Mouse (Mus musculus): ENCODE measurements at regions not wholly inside any gene's neighbourhood (a gene's known extent, or its start where the extent isn't known, plus 50 kb on each side); places are given as distances from the start of the nearest gene placed in this dataset.
A peak's percentile ranks its signal among the peaks of the same experiment; 100 is the strongest.

DNA sequence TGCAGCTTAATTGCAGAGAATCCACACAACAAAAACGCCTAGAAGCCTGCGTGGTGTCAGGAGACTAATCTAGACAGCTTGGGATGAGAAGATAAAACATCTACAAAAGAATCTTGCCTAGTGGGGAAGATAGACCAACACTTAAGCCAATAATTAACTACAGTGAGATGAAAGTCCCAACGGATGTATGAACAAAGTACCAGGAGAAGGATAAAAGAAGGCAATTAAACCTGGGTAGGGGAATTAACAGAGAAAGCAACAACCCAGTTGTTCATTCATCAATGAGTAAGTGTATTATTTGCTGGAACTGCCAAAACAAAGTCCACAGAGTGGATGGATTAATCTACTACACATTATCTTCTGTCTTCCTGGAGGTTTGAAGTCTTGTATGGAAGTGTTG is 99.8 kb downstream of the Olfm4 start:
- no peak for DNase-seq (ENCODE audit: low read depth, low spot score)

DNA sequence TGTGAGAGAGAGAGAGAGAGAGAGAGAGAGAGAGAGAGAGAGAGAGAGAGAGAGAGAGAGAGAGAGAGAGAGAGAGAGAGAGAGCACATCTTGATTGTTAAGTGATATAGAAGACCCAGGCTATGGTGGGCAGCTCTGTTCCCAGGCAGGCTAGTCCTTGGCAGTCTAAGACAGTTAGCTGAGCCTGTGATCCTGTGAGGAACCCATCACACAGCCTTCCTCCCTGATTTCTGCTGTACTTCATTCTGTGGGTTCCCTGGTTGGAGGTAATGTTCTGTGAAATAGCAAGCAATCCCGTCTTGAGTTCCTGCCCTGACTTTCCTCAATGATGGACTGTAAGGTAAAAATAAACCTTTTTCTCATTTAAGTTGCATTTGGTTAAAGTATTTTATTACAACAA is 113.4 kb downstream of the Olfm4 start:
- DNase-seq (ENCODE audit: low read depth, low spot score) = no peak

DNA sequence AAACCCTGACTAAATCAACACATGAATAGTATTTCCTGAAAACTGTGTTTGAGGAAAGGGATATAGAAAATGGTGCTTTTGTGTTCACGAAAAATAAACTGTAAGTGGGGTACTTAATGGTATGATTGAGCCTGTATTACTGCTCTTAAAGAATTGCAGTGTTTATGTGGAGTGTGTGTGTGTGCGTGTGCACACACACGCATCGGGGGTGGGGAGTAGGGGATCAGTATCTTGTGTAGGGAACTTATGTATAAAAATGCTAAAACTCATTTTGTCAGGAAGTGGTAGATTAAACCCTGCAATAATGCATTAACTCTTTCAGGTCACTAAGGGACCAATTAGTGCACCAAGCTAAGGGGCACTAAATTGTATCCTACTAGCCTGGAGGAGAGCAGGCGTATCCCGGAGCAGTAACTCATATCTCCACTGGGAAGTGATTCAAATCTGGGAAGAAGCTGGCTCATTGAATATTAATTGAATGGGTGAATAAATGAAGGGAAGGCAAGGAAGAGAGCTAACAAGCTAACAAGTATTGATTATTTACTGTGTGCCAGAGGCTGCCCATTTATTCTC is 129.3 kb downstream of the Olfm4 start:
- no peak for DNase-seq (ENCODE audit: low read depth, low spot score)

DNA sequence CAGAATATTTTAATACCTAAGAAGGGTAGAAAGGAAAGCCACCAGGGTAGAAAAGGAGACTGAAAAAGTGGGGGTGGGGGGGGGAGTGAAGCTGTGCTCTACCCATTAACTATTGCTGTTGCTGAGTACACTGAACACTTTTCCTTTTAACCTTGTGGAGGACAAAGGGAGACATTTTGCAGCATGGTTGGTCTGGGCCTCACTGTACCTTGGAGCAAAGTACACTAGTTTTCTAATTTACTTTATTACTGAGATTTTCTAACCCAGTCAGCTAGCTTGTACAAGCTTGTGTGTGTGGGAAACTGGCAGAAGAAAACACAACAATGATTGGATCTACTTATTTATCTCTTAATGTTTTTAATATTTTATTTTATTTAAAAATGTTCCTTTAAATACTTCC is 130.4 kb downstream of the Olfm4 start:
- no peak for DNase-seq (ENCODE audit: low read depth, low spot score)

DNA sequence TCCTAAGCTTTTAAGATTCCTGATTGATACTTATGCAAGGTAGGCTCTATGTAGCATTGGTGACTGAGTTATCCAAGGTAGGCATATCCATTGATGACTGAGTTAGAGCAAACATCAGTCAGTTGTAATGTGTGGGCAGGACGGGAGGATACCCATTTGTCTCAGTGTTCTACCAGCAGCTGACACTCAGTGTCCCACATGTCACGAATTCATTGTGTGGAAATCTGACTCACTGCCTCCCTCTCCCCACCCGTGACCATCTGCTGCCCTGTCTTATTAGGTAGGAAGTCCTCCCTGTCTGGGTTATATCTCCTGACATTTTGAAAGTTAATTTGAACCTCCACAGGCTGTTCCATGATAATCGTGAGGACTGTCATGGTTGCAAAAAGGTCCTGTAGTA is 141.3 kb downstream of the Olfm4 start:
- DNase-seq (ENCODE audit: low read depth, low spot score) = no peak

- no peak for DNase-seq (ENCODE audit: low read depth, low spot score)
These were observed 144.3 kb downstream of the Olfm4 start for GRCm38 (mm10) chr14:80128181-80128580.

DNA sequence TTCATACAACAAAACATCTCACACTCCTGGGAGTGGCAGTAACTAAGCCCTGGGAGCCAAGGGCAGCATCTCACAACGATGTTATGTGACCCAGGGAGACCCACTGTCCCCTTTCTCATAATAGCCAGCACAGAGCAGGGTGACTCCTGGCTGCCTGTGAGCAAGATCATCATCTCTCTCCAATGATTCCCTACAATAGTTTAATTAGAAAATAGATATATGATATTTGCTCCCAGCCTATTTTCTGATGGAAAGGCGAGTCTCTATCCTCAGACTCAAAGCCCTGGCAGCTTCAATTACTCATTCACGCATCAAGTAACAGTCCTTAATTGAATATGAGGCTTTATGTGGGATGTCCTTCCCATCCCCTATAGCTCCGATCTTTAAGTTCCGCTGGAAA is 153.7 kb downstream of the Olfm4 start:
- no peak for DNase-seq (ENCODE audit: low read depth, low spot score)

- no peak for DNase-seq (ENCODE audit: low read depth, low spot score)
These were observed 155.3 kb downstream of the Olfm4 start for GRCm38 (mm10) chr14:80138991-80139791.

DNA sequence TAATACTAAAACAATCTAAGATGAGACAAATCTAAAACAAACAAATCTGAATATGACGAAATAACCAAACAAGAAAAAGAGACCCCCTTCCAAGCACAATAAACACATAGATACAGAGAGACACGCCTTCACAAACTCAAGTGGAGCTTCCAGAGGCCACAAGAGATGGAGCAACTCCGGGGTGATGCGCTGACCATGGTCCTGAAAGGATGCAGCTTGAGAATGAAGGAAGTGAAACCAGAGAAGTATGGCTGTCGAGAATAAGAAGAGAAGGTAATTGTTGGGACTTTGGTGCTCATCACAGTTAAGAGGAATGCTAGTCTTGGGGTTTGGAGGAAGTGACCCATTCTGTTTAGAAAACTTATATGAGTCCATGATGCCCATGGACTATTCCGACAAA is 173.1 kb downstream of the Olfm4 start:
- DNase-seq (ENCODE audit: low read depth, low spot score) = peak; percentile 18

GRCm38 (mm10) chr14:80169211-80169610 is 185.3 kb downstream of the Olfm4 start:
- DNase-seq (ENCODE audit: low read depth, low spot score) = no peak

DNA sequence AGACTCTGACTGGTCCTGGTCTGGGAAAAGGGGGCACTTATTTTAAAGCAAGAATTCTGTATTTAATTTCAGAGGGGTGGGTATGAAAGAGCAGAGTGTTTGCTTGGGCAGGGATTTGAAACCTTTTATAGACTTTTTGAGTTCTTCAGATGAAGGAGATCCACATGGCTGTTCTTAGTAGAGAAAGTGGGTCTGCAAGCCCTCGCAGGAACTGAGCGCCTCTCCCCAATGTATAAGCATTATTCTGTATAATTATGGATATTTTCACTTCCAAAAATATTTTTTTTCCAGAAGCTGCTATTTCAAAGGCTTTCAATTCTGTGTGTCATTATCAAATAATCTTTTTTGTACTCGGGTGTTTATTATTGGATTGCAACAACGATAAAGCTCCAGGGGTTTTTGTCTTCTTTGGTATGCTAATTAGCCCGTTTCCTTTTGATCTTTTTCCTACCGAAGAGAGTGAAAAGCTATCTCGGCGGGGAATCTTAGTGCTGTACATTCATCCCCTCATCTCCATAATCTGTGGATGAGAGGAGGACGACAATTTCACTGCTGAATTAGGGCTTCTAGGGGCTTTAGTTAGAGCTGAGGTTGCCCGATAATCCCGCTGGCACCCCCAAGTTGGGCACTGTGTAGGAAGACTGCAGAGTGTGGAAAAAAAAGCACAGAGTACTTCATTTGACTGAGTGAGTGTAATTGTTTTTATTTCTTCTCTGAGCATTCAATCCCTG is 186.7 kb downstream of the Olfm4 start:
- DNase-seq (ENCODE audit: low read depth, low spot score) = peak; percentile 1

- DNase-seq (ENCODE audit: low read depth, low spot score) = no peak
These were observed 189.1 kb downstream of the Olfm4 start for GRCm38 (mm10) chr14:80172799-80173484.

DNA sequence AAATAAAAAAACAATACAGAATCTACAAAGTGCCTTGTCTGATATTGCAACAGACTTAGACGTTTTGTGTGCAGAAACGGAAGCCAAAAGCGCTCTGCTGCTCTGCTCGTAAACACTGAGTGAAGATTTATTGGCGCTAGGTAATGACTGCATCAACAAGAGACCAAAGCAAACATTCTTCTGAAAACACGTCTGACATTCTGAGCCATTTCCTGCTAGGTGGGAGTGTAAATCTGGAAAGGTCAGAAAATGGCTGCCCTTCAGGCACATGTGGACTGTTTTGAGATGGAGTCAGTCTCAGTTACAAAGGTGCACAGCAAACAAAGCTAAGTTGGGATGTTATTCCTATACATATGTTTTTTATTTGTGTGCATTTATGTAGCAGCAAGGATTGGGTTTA is 192.6 kb downstream of the Olfm4 start:
- DNase-seq (ENCODE audit: low read depth, low spot score) = no peak

- DNase-seq (ENCODE audit: low read depth, low spot score) = no peak
These were observed 211.2 kb downstream of the Olfm4 start for GRCm38 (mm10) chr14:80195041-80195440.

GRCm38 (mm10) chr14:80212916-80213315 is 229.0 kb downstream of the Olfm4 start:
- DNase-seq (ENCODE audit: low read depth, low spot score) = no peak

DNA sequence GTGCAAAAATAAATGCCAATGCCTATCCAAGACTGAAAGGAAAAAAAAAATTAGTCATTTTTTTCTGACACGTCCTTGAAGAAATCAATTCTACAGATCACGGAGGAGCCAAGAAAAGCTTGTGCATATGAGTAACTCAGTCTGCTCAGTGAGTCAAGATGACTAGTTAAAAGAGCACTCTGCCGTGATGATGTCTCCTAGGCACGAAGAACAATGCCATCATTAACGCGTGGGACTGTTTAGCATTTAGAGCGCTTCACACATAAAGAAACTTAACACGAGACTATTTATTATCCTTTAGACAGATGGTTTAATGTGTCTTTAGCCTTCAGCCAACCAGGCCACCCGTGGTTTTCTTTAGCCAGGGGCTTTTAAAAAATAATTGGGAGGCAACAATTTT is 229.8 kb downstream of the Olfm4 start:
- no peak for DNase-seq (ENCODE audit: low read depth, low spot score)

GRCm38 (mm10) chr14:80215960-80216552 is 232.2 kb downstream of the Olfm4 start:
- peak; percentile 52 for DNase-seq (ENCODE audit: low read depth, low spot score)

- DNase-seq (ENCODE audit: low read depth, low spot score) = no peak
These were observed 248.2 kb downstream of the Olfm4 start for GRCm38 (mm10) chr14:80232066-80232465.

DNA sequence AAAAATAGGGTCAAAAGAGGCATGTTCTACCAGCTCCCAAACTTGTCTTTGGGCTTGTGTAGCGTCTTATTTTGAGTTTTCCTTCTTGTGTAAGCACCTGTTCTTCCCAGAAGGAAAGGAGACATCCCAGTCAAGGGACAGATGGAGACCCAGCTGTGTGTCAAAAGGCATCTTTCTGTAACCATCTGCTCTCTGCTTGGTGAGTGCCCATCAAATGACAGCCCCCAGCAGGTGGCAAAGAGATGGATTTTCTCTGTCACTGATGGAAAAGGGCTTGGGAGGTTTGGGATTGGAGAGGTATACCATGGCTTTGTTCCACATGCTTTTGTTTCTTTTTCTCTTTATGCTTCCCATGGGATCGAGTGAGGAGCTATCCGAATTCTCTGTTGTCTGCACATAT is 249.1 kb downstream of the Olfm4 start:
- no peak for DNase-seq (ENCODE audit: low read depth, low spot score)

GRCm38 (mm10) chr14:80237136-80237535 is 253.3 kb downstream of the Olfm4 start:
- no peak for DNase-seq (ENCODE audit: low read depth, low spot score)

GRCm38 (mm10) chr14:80237552-80237951 is 253.7 kb downstream of the Olfm4 start:
- DNase-seq (ENCODE audit: low read depth, low spot score) = no peak
